Mouse (Mus musculus) splenic B cell, adult 2 months (primary cell): ENCODE data around the gene Gucy2d.

ENCODE experiments used
- DNase-seq: peaks from one replicate; pipeline ENCODE4 v3.0.0-alpha.2; 2011; ENCODE audit warnings: low read depth, low spot score
- H3K27me3 ChIP-seq: 2 replicates; pipeline ENCODE4 v1.6.1; 2012; ENCODE audit warnings: mild to moderate bottlenecking, low read length, moderate library complexity, mixed read lengths; ENCODE audit not compliant: control insufficient read depth, poor library complexity, insufficient read depth, severe bottlenecking
- H3K36me3 ChIP-seq: 2 replicates; pipeline ENCODE4 v1.6.1; 2012; ENCODE audit warnings: mild to moderate bottlenecking, low read length, moderate library complexity, mixed read lengths; ENCODE audit not compliant: control insufficient read depth, poor library complexity, insufficient read depth, severe bottlenecking

Gene Gucy2d

GRCm38 (mm10) chr7:98477153-98477552 is 36.9 kb downstream of the Gucy2d start:
- no peaks in the 10 kb centered on the region for H3K27me3 ChIP-seq
- no peaks in the 10 kb centered on the region for H3K36me3 ChIP-seq
- DNase-seq, result no peak

- Histone ChIP-seq H3K27me3 (no peaks in the 10 kb centered on the region), H3K36me3 (no peaks in the 10 kb centered on the region)
- DNase-seq, result no peak
Observed at GRCm38 (mm10) chr7:98480481-98480880, 40.3 kb downstream of the Gucy2d start.

- no peaks in the 10 kb centered on the region for H3K36me3 ChIP-seq
- no peaks in the 10 kb centered on the region for H3K27me3 ChIP-seq
- peak; percentile 87 for DNase-seq
Observed at GRCm38 (mm10) chr7:98481066-98481734, 41.0 kb downstream of the Gucy2d start.

- no peaks in the 10 kb centered on the region for H3K27me3 ChIP-seq
- DNase-seq, result no peak
- H3K36me3 ChIP-seq, result no peaks in the 10 kb centered on the region
Observed at GRCm38 (mm10) chr7:98481861-98482260, 41.6 kb downstream of the Gucy2d start.

- Histone ChIP-seq H3K36me3 (no peaks in the 10 kb centered on the region), H3K27me3 (no peaks in the 10 kb centered on the region)
- DNase-seq, result no peak
Observed at GRCm38 (mm10) chr7:98482551-98483267, 42.5 kb downstream of the Gucy2d start.

GRCm38 (mm10) chr7:98483268-98483607 is 43.0 kb downstream of the Gucy2d start:
- no peak for DNase-seq
- no peaks in the 10 kb centered on the region for H3K27me3 ChIP-seq
- no peaks in the 10 kb centered on the region for H3K36me3 ChIP-seq

- H3K27me3 ChIP-seq, result no peaks in the 10 kb centered on the region
- DNase-seq, result peak; percentile 36
- H3K36me3 ChIP-seq, result no peaks in the 10 kb centered on the region
Observed at GRCm38 (mm10) chr7:98484878-98485277, 44.7 kb downstream of the Gucy2d start.

GRCm38 (mm10) chr7:98485508-98485907 is 45.3 kb downstream of the Gucy2d start:
- H3K27me3 ChIP-seq, result no peaks in the 10 kb centered on the region
- no peaks in the 10 kb centered on the region for H3K36me3 ChIP-seq
- no peak for DNase-seq

GRCm38 (mm10) chr7:98486471-98486917 is 46.3 kb downstream of the Gucy2d start:
- Histone ChIP-seq H3K36me3 (no peaks in the 10 kb centered on the region), H3K27me3 (no peaks in the 10 kb centered on the region)
- peak; percentile 70 for DNase-seq

- peak; percentile 60 for DNase-seq
- no peaks in the 10 kb centered on the region for H3K36me3 ChIP-seq
Observed at GRCm38 (mm10) chr7:98487202-98487980, 47.2 kb downstream of the Gucy2d start.

GRCm38 (mm10) chr7:98488398-98489130 is 48.3 kb downstream of the Gucy2d start:
- peak; percentile 96 for DNase-seq
- no peaks in the 10 kb centered on the region for H3K36me3 ChIP-seq
- no peaks in the 10 kb centered on the region for H3K27me3 ChIP-seq

More at GRCm38 (mm10) chr7:98487202-98487980, 47.2 kb downstream of the Gucy2d start:
- no peaks in the 10 kb centered on the region for H3K27me3 ChIP-seq

- Histone ChIP-seq H3K36me3 (no peaks in the 10 kb centered on the region), H3K27me3 (no peaks in the 10 kb centered on the region)
- peak; percentile 54 for DNase-seq
Observed at GRCm38 (mm10) chr7:98489131-98489530, 48.9 kb downstream of the Gucy2d start, which contains the start of gene Lrrc32. Gene Lrrc32, plus strand, starts transcription at chr7:98489283.

GRCm38 (mm10) chr7:98489623-98490084 is 49.4 kb downstream of the Gucy2d start:
- H3K27me3 ChIP-seq, result no peaks in the 10 kb centered on the region
- H3K36me3 ChIP-seq, result no peaks in the 10 kb centered on the region
- DNase-seq, result peak; percentile 67

GRCm38 (mm10) chr7:98490328-98490727 is 50.1 kb downstream of the Gucy2d start:
- H3K36me3 ChIP-seq, result no peaks in the 10 kb centered on the region
- no peaks in the 10 kb centered on the region for H3K27me3 ChIP-seq
- DNase-seq, result no peak
